Mouse (Mus musculus): Measurements from ENCODE around the gene Rnf123. TPM values are rescaled to one million over a fixed set of nuclear protein-coding genes. Genes with fewer than 3 reads are reported as not detected.

Rnf123 gene
- polyA plus RNA-seq, 1 experiment from 2014 or later: 49.9 TPM

DNA sequence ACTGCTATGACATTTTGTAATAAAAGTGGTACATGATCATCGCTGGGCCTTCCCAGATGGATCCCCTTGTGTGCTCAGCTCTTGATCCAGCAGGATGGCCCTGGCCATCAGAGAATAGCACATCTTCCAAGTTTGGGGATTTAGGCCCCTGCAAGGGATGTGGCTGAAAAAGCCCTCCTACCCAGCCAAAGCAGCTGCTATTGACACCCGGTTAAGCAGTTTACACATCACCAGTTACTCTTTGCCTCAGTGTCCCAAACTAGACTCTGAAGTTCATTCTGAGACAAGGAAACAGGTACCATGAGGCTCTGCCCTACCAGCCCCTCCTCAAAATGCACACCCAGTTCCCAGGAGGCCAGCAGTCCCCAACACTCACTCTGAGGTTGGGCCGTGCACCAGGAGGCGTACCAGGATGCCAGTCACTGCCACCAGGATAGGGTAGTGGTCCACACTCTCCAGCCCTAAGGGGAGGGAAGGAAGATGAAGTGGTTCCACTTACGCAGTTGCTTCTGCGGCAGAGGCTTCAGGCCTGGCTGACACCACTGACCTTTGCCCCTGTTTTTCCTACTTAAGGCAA, 27.4 kb downstream of the Rnf123 start:
- H3K27me3 ChIP-seq (ENCODE audit: control insufficient read depth, insufficient read depth, low read length): no peaks in the 10 kb centered on the region
- no peak overlapping the region for H3K9ac ChIP-seq
- H3K36me3 ChIP-seq (replicated peaks; ENCODE audit: control insufficient read depth, insufficient read depth): peaks cover 83% of the 10 kb centered on the region
- H3K4me1 ChIP-seq (replicated peaks; ENCODE audit: control insufficient read depth, insufficient read depth, low read length): 0 out of 2 replicates have a peak, but pooled peaks cover 4% of the 10 kb centered on the region
- no peak for DNase-seq (ENCODE audit: low spot score)
- WGBS: 89% methylated on average over 6 of the region's 6 CpGs
- H3K27ac ChIP-seq: no peak overlapping the region
- no peaks in the 10 kb centered on the region for H3K9me3 ChIP-seq (ENCODE audit: control insufficient read depth, low read length)
- H3K4me3 ChIP-seq (replicated peaks; ENCODE audit: low read length): no peak overlapping the region
- no peak for ATAC-seq (ENCODE audit: low FRiP score)
- no peak overlapping the region for H3K4me2 ChIP-seq (replicated peaks)

DNA sequence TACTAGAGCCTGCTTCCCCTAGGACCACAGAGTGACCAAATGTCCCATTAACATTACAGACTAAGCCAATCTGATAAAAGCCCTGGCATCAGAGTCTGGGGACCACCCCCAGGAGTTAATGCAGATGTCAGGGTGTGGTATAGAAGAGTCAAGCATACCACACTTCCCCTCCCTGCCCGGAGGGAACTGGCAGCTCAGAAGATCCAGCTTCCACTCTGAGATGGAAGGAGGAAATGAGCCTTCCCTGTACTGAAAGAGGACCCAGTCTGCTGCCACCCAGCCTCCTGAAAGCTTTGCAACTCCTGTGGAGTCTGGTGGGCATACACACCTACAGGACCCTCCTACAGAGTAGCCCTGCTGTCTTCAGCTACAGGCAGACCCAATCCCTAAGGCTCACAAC, 28.1 kb downstream of the Rnf123 start:
- Histone ChIP-seq H3K4me1 (replicated peaks; ENCODE audit: control insufficient read depth, insufficient read depth, low read length) (peaks cover 5% of the 10 kb centered on the region; the same call in 1 of the 2 replicates), H3K27me3 (ENCODE audit: control insufficient read depth, insufficient read depth, low read length) (no peaks in the 10 kb centered on the region), H3K36me3 (replicated peaks; ENCODE audit: control insufficient read depth, insufficient read depth) (peaks cover 80% of the 10 kb centered on the region), H3K4me2 (replicated peaks) (no peak overlapping the region), H3K4me3 (replicated peaks; ENCODE audit: low read length) (no peak overlapping the region), H3K9ac (no peak overlapping the region), H3K27ac (no peak overlapping the region), H3K9me3 (ENCODE audit: control insufficient read depth, low read length) (no peaks in the 10 kb centered on the region)
- DNase-seq (ENCODE audit: low spot score) (no peak), ATAC-seq (ENCODE audit: low FRiP score) (no peak)
- WGBS: 75% methylated on average over 1 of the region's 1 CpGs

DNA sequence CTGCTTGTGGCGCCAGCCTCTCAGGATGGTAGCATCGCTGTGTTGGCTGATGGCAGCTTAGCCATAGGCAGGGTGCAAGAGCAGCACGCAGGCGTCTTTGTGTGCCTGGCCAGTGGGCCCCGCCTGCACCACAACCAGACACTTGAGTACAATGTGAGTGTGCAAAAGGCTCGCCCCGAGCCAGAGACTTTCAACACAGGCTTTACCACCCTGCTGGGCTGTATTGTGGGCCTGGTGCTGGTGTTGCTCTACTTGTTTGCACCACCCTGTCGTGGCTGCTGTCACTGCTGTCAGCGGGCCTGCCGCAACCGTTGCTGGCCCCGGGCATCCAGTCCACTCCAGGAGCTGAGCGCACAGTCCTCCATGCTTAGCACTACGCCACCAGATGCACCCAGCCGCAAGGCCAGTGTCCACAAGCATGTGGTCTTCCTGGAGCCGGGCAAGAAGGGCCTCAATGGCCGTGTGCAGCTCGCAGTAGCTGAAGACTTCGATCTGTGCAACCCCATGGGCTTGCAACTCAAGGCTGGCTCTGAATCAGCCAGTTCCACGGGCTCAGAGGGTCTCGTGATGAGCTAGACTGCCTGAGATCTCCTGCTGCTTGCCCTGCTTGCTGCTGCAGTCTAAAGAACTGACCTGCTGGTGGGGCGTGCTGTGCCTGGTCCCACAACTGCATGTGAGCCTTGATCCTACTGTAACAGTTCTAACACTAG, 28.7 kb downstream of the Rnf123 start:
- H3K4me1 ChIP-seq (replicated peaks; ENCODE audit: control insufficient read depth, insufficient read depth, low read length): peaks cover 11% of the 10 kb centered on the region
- H3K4me3 ChIP-seq (replicated peaks; ENCODE audit: low read length): no peak overlapping the region
- no peaks in the 10 kb centered on the region for H3K9me3 ChIP-seq (ENCODE audit: control insufficient read depth, low read length)
- H3K36me3 ChIP-seq (replicated peaks; ENCODE audit: control insufficient read depth, insufficient read depth): peaks cover 74% of the 10 kb centered on the region
- H3K9ac ChIP-seq: no peak overlapping the region
- H3K27me3 ChIP-seq (ENCODE audit: control insufficient read depth, insufficient read depth, low read length): no peaks in the 10 kb centered on the region
- DNase-seq (ENCODE audit: low spot score) (no peak), ATAC-seq (ENCODE audit: low FRiP score) (no peak)
- WGBS: 91% methylated on average over 22 of the region's 22 CpGs
- H3K27ac ChIP-seq: no peak overlapping the region
- H3K4me2 ChIP-seq (replicated peaks): no peak overlapping the region

DNA sequence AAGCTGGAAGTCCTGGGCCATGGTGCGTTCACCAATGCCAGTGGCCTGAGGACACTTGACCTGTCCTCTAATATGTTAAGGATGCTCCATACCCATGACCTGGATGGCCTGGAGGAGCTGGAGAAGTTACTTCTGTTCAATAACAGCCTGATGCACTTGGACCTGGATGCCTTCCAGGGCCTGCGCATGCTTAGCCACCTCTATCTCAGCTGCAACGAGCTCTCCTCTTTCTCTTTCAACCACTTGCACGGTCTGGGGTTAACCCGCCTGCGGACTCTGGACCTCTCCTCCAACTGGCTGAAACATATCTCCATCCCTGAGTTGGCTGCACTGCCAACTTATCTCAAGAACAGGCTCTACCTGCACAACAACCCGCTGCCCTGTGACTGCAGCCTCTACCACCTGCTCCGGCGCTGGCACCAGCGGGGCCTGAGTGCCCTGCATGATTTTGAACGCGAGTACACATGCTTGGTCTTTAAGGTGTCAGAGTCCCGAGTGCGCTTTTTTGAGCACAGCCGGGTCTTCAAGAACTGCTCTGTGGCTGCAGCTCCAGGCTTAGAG, 29.4 kb downstream of the Rnf123 start:
- Histone ChIP-seq H3K36me3 (replicated peaks; ENCODE audit: control insufficient read depth, insufficient read depth) (peaks cover 67% of the 10 kb centered on the region), H3K9me3 (ENCODE audit: control insufficient read depth, low read length) (no peaks in the 10 kb centered on the region), H3K4me1 (replicated peaks; ENCODE audit: control insufficient read depth, insufficient read depth, low read length) (peaks cover 13% of the 10 kb centered on the region), H3K4me3 (replicated peaks; ENCODE audit: low read length) (no peak overlapping the region), H3K27ac (no peak overlapping the region), H3K27me3 (ENCODE audit: control insufficient read depth, insufficient read depth, low read length) (no peaks in the 10 kb centered on the region), H3K9ac (no peak overlapping the region), H3K4me2 (replicated peaks) (no peak overlapping the region)
- no peak for ATAC-seq (ENCODE audit: low FRiP score)
- no peak for DNase-seq (ENCODE audit: low spot score)
- WGBS: 90% methylated on average over 15 of the region's 15 CpGs

DNA sequence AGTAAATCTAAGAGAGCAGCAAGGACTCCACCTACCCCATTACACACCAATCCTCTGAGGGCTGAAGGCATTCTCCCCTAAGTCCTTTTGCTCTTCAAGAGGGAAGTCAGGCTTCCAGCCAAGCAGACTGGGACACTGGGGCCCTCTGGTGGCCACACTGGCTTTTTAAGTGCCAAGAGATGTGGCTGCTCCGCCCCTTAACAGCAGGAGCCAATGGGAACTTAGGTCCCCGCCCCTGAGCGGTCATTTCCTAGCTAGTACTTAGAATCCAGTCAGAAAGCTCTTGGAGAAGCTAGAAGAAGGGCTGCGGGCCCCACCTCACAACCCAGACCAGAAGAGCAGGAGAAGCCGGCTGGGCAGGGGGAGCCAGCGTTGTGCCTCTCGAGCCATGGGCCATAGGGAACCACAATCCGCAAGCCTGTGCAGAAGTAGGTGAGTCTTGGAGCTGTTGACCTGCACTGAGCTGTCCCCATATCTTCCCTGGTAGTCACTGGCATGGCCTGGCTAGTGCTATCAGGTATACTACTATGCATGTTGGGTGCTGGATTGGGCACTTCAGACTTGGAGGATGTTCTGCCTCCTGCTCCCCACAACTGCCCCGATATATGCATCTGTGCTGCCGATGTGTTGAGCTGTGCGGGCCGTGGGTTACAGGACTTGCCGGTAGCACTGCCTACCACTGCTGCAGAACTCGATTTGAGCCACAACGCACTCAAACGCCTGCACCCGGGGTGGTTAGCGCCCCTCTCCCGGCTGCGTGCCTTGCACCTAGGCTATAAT, 30.1 kb downstream of the Rnf123 start, which contains the start of gene Amigo3:
TSS of gene Amigo3 (plus strand) at position 275 of the 780 bp plus-strand sequence.
- 56% methylated on average over 20 of the region's 20 CpGs for WGBS
- H3K9ac ChIP-seq: no peak within 1 kb of the TSS
- peak; percentile 21; the same call in 1 of the 2 replicates for ATAC-seq (ENCODE audit: low FRiP score)

DNA sequence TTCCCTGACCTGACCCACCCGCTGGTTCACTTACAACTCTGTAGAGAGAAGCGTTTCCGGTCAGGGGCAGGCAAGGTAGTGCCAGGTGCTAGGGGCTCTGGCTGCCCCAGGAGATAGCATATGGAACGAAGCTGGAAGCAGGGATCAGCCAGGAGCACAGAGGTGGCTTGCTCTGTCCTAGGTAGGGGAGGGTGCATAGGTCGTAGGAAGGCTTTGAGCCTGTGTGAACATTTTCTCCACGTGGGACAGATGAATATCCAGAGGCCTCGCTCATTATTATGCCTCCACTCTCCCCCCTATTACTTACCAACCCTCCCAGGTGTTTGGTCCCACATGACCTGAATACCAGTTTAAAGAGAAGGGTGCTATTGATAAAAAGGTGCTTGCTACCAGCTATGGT, 30.7 kb downstream of the Rnf123 start:
- no peak overlapping the region for H3K9ac ChIP-seq
- no peaks in the 10 kb centered on the region for H3K9me3 ChIP-seq (ENCODE audit: control insufficient read depth, low read length)
- no peak overlapping the region for H3K4me3 ChIP-seq (replicated peaks; ENCODE audit: low read length)
- WGBS: 82% methylated on average over 7 of the region's 7 CpGs
- no peak overlapping the region for H3K27ac ChIP-seq
- peaks cover 13% of the 10 kb centered on the region for H3K4me1 ChIP-seq (replicated peaks; ENCODE audit: control insufficient read depth, insufficient read depth, low read length)
- no peak overlapping the region for H3K4me2 ChIP-seq (replicated peaks)
- DNase-seq (ENCODE audit: low spot score): no peak
- no peaks in the 10 kb centered on the region for H3K27me3 ChIP-seq (ENCODE audit: control insufficient read depth, insufficient read depth, low read length)
- no peak for ATAC-seq (ENCODE audit: low FRiP score)
- H3K36me3 ChIP-seq (replicated peaks; ENCODE audit: control insufficient read depth, insufficient read depth): peaks cover 54% of the 10 kb centered on the region

More for the DNA sequence above, 30.1 kb downstream of the Rnf123 start, which contains the start of gene Amigo3:
- Histone ChIP-seq H3K27me3 (ENCODE audit: control insufficient read depth, insufficient read depth, low read length) (no peaks in the 10 kb centered on the region), H3K4me2 (replicated peaks) (peak within 1 kb of the TSS; percentile 18; the same call in 1 of the 2 replicates), H3K9me3 (ENCODE audit: control insufficient read depth, low read length) (no peaks in the 10 kb centered on the region), H3K4me3 (replicated peaks; ENCODE audit: low read length) (no peak within 1 kb of the TSS), H3K4me1 (replicated peaks; ENCODE audit: control insufficient read depth, insufficient read depth, low read length) (peaks cover 13% of the 10 kb centered on the region), H3K36me3 (replicated peaks; ENCODE audit: control insufficient read depth, insufficient read depth) (peaks cover 60% of the 10 kb centered on the region), H3K27ac (no peak within 1 kb of the TSS)
- DNase-seq (ENCODE audit: low spot score): peak; percentile 95

DNA sequence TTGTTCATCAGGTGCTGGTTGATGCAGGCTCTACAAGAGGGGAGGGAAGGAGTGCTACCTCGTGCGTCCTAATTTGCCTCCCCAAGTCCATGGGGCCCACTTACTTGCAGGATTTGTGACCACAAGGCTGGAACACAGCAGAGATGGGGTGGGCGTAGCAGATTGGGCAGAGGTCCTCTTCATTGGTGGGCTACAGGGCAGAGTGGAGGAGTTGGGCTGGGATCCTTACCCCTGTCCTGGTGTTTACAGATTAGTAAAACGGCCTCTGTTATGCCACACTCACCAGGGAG, 31.3 kb downstream of the Rnf123 start:
- Histone ChIP-seq H3K4me2 (replicated peaks) (no peak overlapping the region), H3K27ac (no peak overlapping the region), H3K4me3 (replicated peaks; ENCODE audit: low read length) (no peak overlapping the region), H3K4me1 (replicated peaks; ENCODE audit: control insufficient read depth, insufficient read depth, low read length) (peaks cover 13% of the 10 kb centered on the region), H3K9ac (no peak overlapping the region), H3K27me3 (ENCODE audit: control insufficient read depth, insufficient read depth, low read length) (no peaks in the 10 kb centered on the region), H3K9me3 (ENCODE audit: control insufficient read depth, low read length) (no peaks in the 10 kb centered on the region), H3K36me3 (replicated peaks; ENCODE audit: control insufficient read depth, insufficient read depth) (peaks cover 55% of the 10 kb centered on the region)
- ATAC-seq (ENCODE audit: low FRiP score): no peak
- 84% methylated on average over 4 of the region's 4 CpGs for WGBS
- DNase-seq (ENCODE audit: low spot score): no peak

DNA sequence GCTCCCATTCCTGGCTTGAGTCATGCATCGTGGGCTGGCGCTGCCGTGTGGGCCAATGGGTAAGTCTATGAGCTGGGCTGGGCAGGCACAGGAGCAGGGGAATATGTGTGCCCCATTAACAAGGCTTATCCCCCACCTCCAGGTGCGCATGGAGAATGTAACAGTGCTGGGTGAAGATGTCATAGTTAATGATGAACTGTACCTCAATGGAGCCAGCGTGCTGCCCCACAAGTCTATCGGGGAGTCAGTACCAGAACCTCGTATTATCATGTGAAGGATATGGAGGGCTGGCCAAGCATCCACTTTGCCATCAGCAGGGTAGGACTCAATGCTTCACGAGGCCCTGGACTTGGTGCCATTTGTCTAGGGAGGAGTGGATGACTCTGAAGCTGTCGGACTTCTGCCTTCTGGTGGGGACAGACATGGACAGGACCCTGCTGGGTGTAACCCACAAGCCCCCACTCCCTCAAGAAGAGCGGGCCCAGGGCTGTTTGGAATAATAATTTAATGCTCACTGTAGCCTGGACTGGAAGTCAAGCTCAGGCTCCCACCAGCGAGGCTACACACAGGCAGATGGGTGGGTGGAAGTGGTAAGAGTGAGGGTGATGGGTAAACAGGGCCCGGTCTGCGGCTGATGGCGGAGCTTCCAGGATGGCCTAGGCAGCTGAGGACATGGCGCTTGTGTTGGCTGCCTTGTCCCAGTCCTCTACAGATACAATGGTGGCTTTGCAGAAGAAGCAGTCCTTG, 31.8 kb downstream of the Rnf123 start:
- H3K4me2 ChIP-seq (replicated peaks): no peak overlapping the region
- H3K4me1 ChIP-seq (replicated peaks; ENCODE audit: control insufficient read depth, insufficient read depth, low read length): peaks cover 13% of the 10 kb centered on the region
- no peak overlapping the region for H3K4me3 ChIP-seq (replicated peaks; ENCODE audit: low read length)
- no peaks in the 10 kb centered on the region for H3K27me3 ChIP-seq (ENCODE audit: control insufficient read depth, insufficient read depth, low read length)
- ATAC-seq (ENCODE audit: low FRiP score): no peak
- no peaks in the 10 kb centered on the region for H3K9me3 ChIP-seq (ENCODE audit: control insufficient read depth, low read length)
- H3K9ac ChIP-seq: no peak overlapping the region
- H3K27ac ChIP-seq: no peak overlapping the region
- 94% methylated on average over 15 of the region's 15 CpGs for WGBS
- peaks cover 55% of the 10 kb centered on the region for H3K36me3 ChIP-seq (replicated peaks; ENCODE audit: control insufficient read depth, insufficient read depth)
- no peak for DNase-seq (ENCODE audit: low spot score)

Measured in hindbrain, embryonic 14.5 days (tissue).